Mouse (Mus musculus) layer of hippocampus, postnatal 14 days (tissue): ENCODE data around the gene Cypt1. TPM values are rescaled to one million over a fixed set of nuclear protein-coding genes. Genes with fewer than 3 reads are reported as not detected.

Source experiments
- DNase-seq, 2 experiments: peaks; one replicate each; pipeline ENCODE4 v3.0.0; 2021 to 2022; ENCODE audit warnings: low spot score in 2 of 2, mixed read lengths in 1 of 2
- long read RNA-seq, 2 experiments: library from polyadenylated mRNA; stranded (forward); transcript quantifications; one replicate each; pipeline ENCODE4 v2.0.0; 2021
- total RNA-seq, 2 experiments: library from RNA; stranded (reverse); gene quantifications; 2 replicates each; pipeline ENCODE4 v1.2.3; 2021

Gene Cypt1
- total RNA-seq = not detected
- long read RNA-seq, experiment 1 = 0 reads
- long read RNA-seq, experiment 2 = 0 reads

DNA sequence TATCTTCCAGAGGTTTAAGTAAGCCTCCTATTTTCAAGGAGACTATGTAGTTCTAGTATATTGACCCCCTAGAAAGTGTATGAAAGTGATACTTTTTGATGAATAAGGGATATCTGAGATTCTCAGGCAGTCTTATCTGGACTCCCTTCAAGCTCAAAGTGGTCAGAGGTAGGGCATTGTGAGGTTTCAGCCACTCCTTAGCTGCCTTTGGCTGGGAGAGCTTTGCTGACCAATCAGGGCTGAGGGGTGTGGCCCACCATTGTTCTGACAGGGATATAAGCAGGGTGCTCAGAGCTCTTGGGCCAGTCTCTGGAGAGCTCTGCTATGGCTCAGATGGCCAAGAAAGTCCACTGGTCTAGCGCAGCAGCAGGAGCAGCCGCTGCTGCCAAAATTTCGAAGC, at the start of gene Cypt1:
Gene Cypt1 (plus strand): TSS at position 301 of the 400 bp plus-strand sequence.
- DNase-seq = no peak

DNA sequence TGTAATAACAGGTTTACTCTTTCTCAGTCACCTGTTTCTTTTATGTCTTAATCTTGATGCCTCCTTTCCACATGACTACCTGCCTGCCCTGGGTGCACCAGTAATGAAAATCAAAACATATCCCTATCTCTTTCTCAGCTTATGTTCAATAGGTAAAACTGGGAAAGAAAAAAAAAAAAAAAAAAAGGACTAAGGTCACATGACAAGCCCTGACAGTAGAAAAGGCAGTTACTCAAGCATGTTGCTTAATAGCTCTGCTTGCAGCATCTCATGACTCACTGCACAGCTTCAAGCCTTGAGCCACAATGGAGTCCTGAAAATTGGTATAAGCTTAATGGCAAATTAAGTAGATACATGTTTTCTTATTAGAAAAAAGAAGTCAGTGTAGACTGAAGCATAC, 24.1 kb downstream of the Cypt1 start:
- DNase-seq = no peak

DNA sequence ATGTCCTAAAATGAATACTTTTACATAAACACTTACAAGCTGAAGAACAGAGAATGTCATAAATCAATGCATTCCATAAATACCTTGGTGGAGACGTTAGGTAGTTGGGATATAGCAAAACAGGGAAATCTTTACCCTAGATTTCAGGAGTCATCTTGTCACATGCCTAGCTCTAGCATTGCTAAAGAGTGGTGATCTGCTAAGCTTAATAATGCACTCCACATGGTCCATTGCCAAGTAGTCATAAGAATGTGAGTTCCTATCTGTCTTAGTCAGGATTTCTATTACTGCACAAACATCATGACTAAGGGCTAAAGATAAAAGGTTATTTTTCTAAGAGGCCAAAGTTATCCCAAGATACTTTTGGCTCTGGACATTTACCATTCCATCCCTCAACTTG, 34.4 kb downstream of the Cypt1 start:
- no peak for DNase-seq

DNA sequence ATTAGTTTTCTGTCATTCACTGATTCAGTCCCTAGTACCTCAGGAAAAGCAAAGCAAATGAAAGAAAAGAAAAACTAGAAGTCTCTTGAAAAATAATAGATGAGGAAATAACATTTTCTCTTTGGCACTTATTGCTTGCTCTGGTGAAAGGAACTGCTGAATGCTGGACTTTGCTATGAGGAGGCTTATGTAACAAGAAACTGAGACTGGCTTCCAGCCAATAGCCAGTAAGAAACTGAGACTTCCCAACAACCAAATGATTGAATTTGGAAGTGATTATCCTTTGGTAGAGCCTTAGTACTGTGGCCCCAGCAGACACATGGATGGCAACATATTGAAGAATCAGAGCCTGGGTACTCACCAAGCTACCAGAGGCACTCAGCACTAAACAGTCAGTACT, 35.8 kb downstream of the Cypt1 start:
- peak in 1 of 2 experiments; percentile 0 for DNase-seq

Other genes starting within 250 kb of the Cypt1 start
- 10 to 100 TPM; 21.5 to 22.8 TPM for gene Maoa, start 96.8 kb downstream of the Cypt1 start, total RNA-seq